Mouse (Mus musculus) c-Kit-negative CD71-positive TER-119-positive erythroid progenitor cells, embryonic 14.5 days (primary cell): ENCODE results near the gene Fubp3.

ENCODE experiments used
- DNase-seq: peaks from one replicate; pipeline ENCODE4 v3.0.0-alpha.2; 2013; ENCODE audit warnings: low read depth, low spot score

Gene Fubp3

GRCm38 (mm10) chr2:31619208-31619607 lies 46.8 kb downstream of the Fubp3 start:
- no peak for DNase-seq

GRCm38 (mm10) chr2:31633531-31633930 lies 61.1 kb downstream of the Fubp3 start:
- DNase-seq = no peak

- no peak for DNase-seq
Measured at GRCm38 (mm10) chr2:31635281-31636137, 63.1 kb downstream of the Fubp3 start.

- no peak for DNase-seq
Measured at GRCm38 (mm10) chr2:31636138-31636741, 63.8 kb downstream of the Fubp3 start.

GRCm38 (mm10) chr2:31636742-31637141 lies 64.3 kb downstream of the Fubp3 start:
- DNase-seq = no peak

GRCm38 (mm10) chr2:31637311-31637710 lies 64.9 kb downstream of the Fubp3 start:
- DNase-seq = no peak

GRCm38 (mm10) chr2:31637807-31638206 lies 65.4 kb downstream of the Fubp3 start:
- no peak for DNase-seq

- no peak for DNase-seq
Measured at GRCm38 (mm10) chr2:31638581-31639465, 66.4 kb downstream of the Fubp3 start.

- DNase-seq = no peak
Measured at GRCm38 (mm10) chr2:31639466-31639760, 67.0 kb downstream of the Fubp3 start.

GRCm38 (mm10) chr2:31639901-31640608 lies 67.6 kb downstream of the Fubp3 start, which contains the start of gene Prdm12:
Prdm12 (plus strand) TSS chr2:31640037.
- DNase-seq = no peak

- DNase-seq = no peak
Measured at GRCm38 (mm10) chr2:31640609-31641507, 68.4 kb downstream of the Fubp3 start.

GRCm38 (mm10) chr2:31641508-31641830 lies 69.0 kb downstream of the Fubp3 start:
- DNase-seq = no peak

- no peak for DNase-seq
Measured at GRCm38 (mm10) chr2:31641929-31642328, 69.5 kb downstream of the Fubp3 start.

GRCm38 (mm10) chr2:31653971-31654853 lies 81.8 kb downstream of the Fubp3 start:
- no peak for DNase-seq

GRCm38 (mm10) chr2:31654854-31655559 lies 82.6 kb downstream of the Fubp3 start:
- no peak for DNase-seq

- no peak for DNase-seq
Measured at GRCm38 (mm10) chr2:31656374-31656773, 83.9 kb downstream of the Fubp3 start.

- DNase-seq = no peak
Measured at GRCm38 (mm10) chr2:31662939-31663803, 90.7 kb downstream of the Fubp3 start.

GRCm38 (mm10) chr2:31663804-31664180 lies 91.3 kb downstream of the Fubp3 start:
- no peak for DNase-seq
